9 mouse cellular contexts compared by ENCODE assay signal in the genomic region with DNA sequence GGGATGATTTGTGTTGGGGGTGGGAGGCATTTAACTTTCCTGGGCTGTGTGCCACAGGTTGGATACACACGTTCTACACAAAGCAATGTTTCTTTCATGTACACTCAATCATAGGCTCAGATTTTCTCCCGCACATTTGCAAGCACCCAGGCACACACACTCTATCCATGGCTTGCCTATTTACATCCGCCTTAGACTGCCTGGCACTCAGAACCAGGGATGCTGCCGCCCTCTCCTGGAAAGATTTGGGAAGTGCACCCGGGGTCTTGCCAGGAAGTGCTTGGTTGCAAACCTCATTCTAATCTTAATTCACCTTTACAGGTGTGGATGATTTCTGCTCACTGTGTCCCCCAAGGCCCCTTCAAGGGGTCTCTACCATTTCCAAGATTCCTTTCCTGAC.
A peak's percentile ranks its signal among the peaks of the same experiment; 100 is the strongest.
DNase-seq lines count a peak whose midpoint lies in the region; ATAC-seq and TF ChIP-seq lines count a peak whose summit lies in the region.
"Had no signal": no experiment of that assay in that cellular context is flagged by ENCODE, and none has a peak within 500 bp of the region (broad histone marks: within the 10 kb centered on the region; RNA-seq: fewer than 3 reads in every experiment).

No protein-coding gene starts in this region.

- ATAC-seq in forebrain, embryonic 14.5 days: peak; percentile 88

- TF ChIP-seq CTCF in MEL (IDR thresholded peaks at IDR 0.05 in 2 of 3, conservative IDR thresholded peaks at IDR 0.05 in 1 of 3; ENCODE audit: control insufficient read depth in 1 of 3, insufficient read depth in 1 of 3, low read depth in 2 of 3, low read length in 3 of 3, poor library complexity in 1 of 3, severe bottlenecking in 1 of 3): peak; percentile 87 to 92 (median 89)

- peak; percentile 70 for DNase-seq in MEL (ENCODE audit: low read depth, low spot score)
- peak; percentile 24 for DNase-seq in c-Kit-positive CD71-positive TER-119-negative erythroid progenitor cells, embryonic 14.5 days (ENCODE audit: low read depth)
- DNase-seq in forebrain, embryonic 14.5 days (ENCODE audit: low spot score): peak; percentile 88
- DNase-seq in hindbrain, embryonic 10.5 days (ENCODE audit: low spot score): peak; percentile 79
- DNase-seq in layer of hippocampus, adult 9-11 months: peak; percentile 80
- peak; percentile 87 for DNase-seq in lung, postnatal 36 days
- peak; percentile 59 for DNase-seq in retina, postnatal 7 days (ENCODE audit: low read depth, low spot score)
- peak; percentile 80 for DNase-seq in urinary bladder, postnatal 14 days (ENCODE audit: low spot score)

- TF ChIP-seq EP300 in MEL (IDR thresholded peaks at IDR 0.05; ENCODE audit: low read depth in 1 of 2, low read length in 2 of 2): no peak

- H3K79me2 ChIP-seq in MEL (ENCODE audit: control insufficient read depth, insufficient read depth, low read length, poor library complexity): no peaks in the 10 kb centered on the region

- no peak overlapping the region for H3K4me2 ChIP-seq in forebrain, embryonic 14.5 days (ENCODE audit: low read length)
- H3K4me2 ChIP-seq: limb, embryonic 15.5 days had no signal

- H3K27ac ChIP-seq in MEL (ENCODE audit: control insufficient read depth, low read depth, low read length): no peak overlapping the region
- H3K27ac ChIP-seq in forebrain, embryonic 14.5 days (ENCODE audit: low read depth, low read length): no peak overlapping the region
- no peak overlapping the region for H3K27ac ChIP-seq in hindbrain, embryonic 10.5 days
- H3K27ac ChIP-seq: limb, embryonic 15.5 days had no signal

- no peaks in the 10 kb centered on the region for H3K36me3 ChIP-seq in MEL (ENCODE audit: control insufficient read depth in 1 of 2, insufficient read depth in 2 of 2, low read length in 2 of 2)
- H3K36me3 ChIP-seq in forebrain, embryonic 14.5 days (ENCODE audit: control insufficient read depth, insufficient read depth, low read length): no peaks in the 10 kb centered on the region
- H3K36me3 ChIP-seq in hindbrain, embryonic 10.5 days: no peaks in the 10 kb centered on the region
- H3K36me3 ChIP-seq: limb, embryonic 15.5 days had no signal

- H3K9me3 ChIP-seq in MEL (replicated peaks; ENCODE audit: insufficient read depth, low read length): no peaks in the 10 kb centered on the region
- no peaks in the 10 kb centered on the region for H3K9me3 ChIP-seq in forebrain, embryonic 14.5 days (replicated peaks; ENCODE audit: control insufficient read depth, low read length)
- H3K9me3 ChIP-seq in hindbrain, embryonic 10.5 days: no peaks in the 10 kb centered on the region
- H3K9me3 ChIP-seq: limb, embryonic 15.5 days had no signal

- peaks cover 0 to 6% of the 10 kb centered on the region in 2 experiments; a peak in 2 of 4 replicates for H3K27me3 ChIP-seq in MEL (ENCODE audit: control insufficient read depth in 1 of 2, insufficient read depth in 2 of 2, low read length in 2 of 2)
- no peaks in the 10 kb centered on the region for H3K27me3 ChIP-seq in forebrain, embryonic 14.5 days (replicated peaks; ENCODE audit: control insufficient read depth, insufficient read depth, low read length)
- no peaks in the 10 kb centered on the region for H3K27me3 ChIP-seq in hindbrain, embryonic 10.5 days (ENCODE audit: insufficient read depth, poor library complexity, severe bottlenecking)
- H3K27me3 ChIP-seq: limb, embryonic 15.5 days had no signal

- H3K4me3 ChIP-seq in MEL (ENCODE audit: control insufficient read depth in 1 of 2, insufficient read depth in 1 of 2, low read depth in 2 of 2, low read length in 2 of 2): no peak overlapping the region
- H3K4me3 ChIP-seq in forebrain, embryonic 14.5 days (ENCODE audit: low read depth, low read length): no peak overlapping the region
- no peak overlapping the region for H3K4me3 ChIP-seq in hindbrain, embryonic 10.5 days
- H3K4me3 ChIP-seq: limb, embryonic 15.5 days had no signal

- under 1% methylated on average over 5 of the region's 5 CpGs for WGBS in forebrain, embryonic 14.5 days
- 13% methylated on average over 5 of the region's 5 CpGs for WGBS in hindbrain, embryonic 10.5 days

- peak; percentile 87 for TF ChIP-seq RAD21 in MEL (IDR thresholded peaks at IDR 0.05; ENCODE audit: low read depth, low read length)

- TF ChIP-seq POLR2A in MEL (IDR thresholded peaks at IDR 0.05; ENCODE audit: control insufficient read depth in 1 of 2, insufficient read depth in 1 of 2, low read depth in 1 of 2, low read length in 2 of 2, poor library complexity in 1 of 2): no peak

- H3K4me1 ChIP-seq in MEL (ENCODE audit: control insufficient read depth in 1 of 2, insufficient read depth in 2 of 2, low read length in 2 of 2): no peaks in the 10 kb centered on the region
- H3K4me1 ChIP-seq in forebrain, embryonic 14.5 days (ENCODE audit: control insufficient read depth, insufficient read depth, low read length): no peaks in the 10 kb centered on the region
- H3K4me1 ChIP-seq in hindbrain, embryonic 10.5 days (replicated peaks): no peaks in the 10 kb centered on the region
- H3K4me1 ChIP-seq: limb, embryonic 15.5 days had no signal

- no peak overlapping the region for H3K9ac ChIP-seq in MEL (ENCODE audit: control insufficient read depth, low read depth, low read length, poor library complexity, severe bottlenecking)
- H3K9ac ChIP-seq in forebrain, embryonic 14.5 days (ENCODE audit: low read length): no peak overlapping the region
- H3K9ac ChIP-seq: limb, embryonic 15.5 days had no signal

TF ChIP-seq in MEL, 35 proteins besides CTCF, POLR2A, EP300 and RAD21:
- TF ChIP-seq CHD1 (IDR thresholded peaks at IDR 0.05; ENCODE audit: low read depth, low read length): no peak
- peak; percentile 70 for TF ChIP-seq ZC3H11A (IDR thresholded peaks at IDR 0.05; ENCODE audit: low read depth, low read length)
- peak; percentile 92 for TF ChIP-seq SMC3 (IDR thresholded peaks at IDR 0.05; ENCODE audit: low read depth, low read length)

Comparison
In these comparisons a context has a peak if more than half of its experiments do, and no peak if none do; other contexts are left out.
1. DNase-seq: peak in every context shown above with its lines; median percentile 88 in forebrain, embryonic 14.5 days; 87 in lung, postnatal 36 days; 80 in layer of hippocampus, adult 9-11 months; 80 in urinary bladder, postnatal 14 days; 79 in hindbrain, embryonic 10.5 days; 70 in MEL; 59 in retina, postnatal 7 days; 24 in c-Kit-positive CD71-positive TER-119-negative erythroid progenitor cells, embryonic 14.5 days.